Mouse (Mus musculus) forebrain, embryonic 13.5 days (tissue): ENCODE data around the gene Gm10428. TPM values are rescaled to one million over a fixed set of nuclear protein-coding genes. Genes with fewer than 3 reads are reported as not detected.

Experiments
- polyA plus RNA-seq: library from polyadenylated mRNA; unstranded; fragments of >200 nt; fragmentation: Nextera tagmentation; extraction: Ambion mirVana; gene quantifications from 2 replicates; pipeline ENCODE4 v1.2.1, GENCODE M21; 2015

The Gm10428 gene
- polyA plus RNA-seq, 1 experiment from 2014 or later, result not detected

Other genes with a start within 250 kb of the Gm10428 start
- gene Cenpv, start 213.8 kb upstream of the Gm10428 start, polyA plus RNA-seq, result 74.4 and 78.7 TPM in 2 replicates
- gene Ubb, start 201.9 kb upstream of the Gm10428 start, polyA plus RNA-seq, result 4,545 and 4,559 TPM in 2 replicates
- 8.2 and 9.1 TPM in 2 replicates for gene Trpv2, start 178.6 kb upstream of the Gm10428 start, polyA plus RNA-seq
- 8.0 and 9.4 TPM in 2 replicates for gene Lrrc75a, start 104.6 kb upstream of the Gm10428 start, polyA plus RNA-seq
- 31.3 and 33.2 TPM in 2 replicates for gene Mmgt2, start 104.4 kb upstream of the Gm10428 start, polyA plus RNA-seq
- 17.9 and 21.2 TPM in 2 replicates for gene Zfp287, start 21.2 kb upstream of the Gm10428 start, polyA plus RNA-seq
- 34.9 TPM in 2 replicates for gene Zfp286, start 36.4 kb downstream of the Gm10428 start, polyA plus RNA-seq
- 3.1 and 3.5 TPM in 2 replicates for gene Trim16, start 67.1 kb downstream of the Gm10428 start, polyA plus RNA-seq
- gene Fbxw10, start 94.0 kb downstream of the Gm10428 start, polyA plus RNA-seq, result 0.14 and 0.21 TPM in 2 replicates
- gene Tvp23b, start 126.4 kb downstream of the Gm10428 start, polyA plus RNA-seq, result 48.4 and 50.9 TPM in 2 replicates
- not detected in 2 replicates for gene Cdrt4, start 198.1 kb downstream of the Gm10428 start, polyA plus RNA-seq